Mouse (Mus musculus) liver, adult 2 months (tissue): ENCODE data around the gene Acad10.

Source experiments
- CTCF ChIP-seq: fragments of 200-500 bp; IDR thresholded peaks from 2 replicates; pipeline ENCODE4 v1.5.1; 2011; ENCODE audit warnings: low read depth, low read length, control low read depth
- POLR2A ChIP-seq: fragments of 200-500 bp; IDR thresholded peaks from 2 replicates; pipeline ENCODE4 v1.6.1; 2011; ENCODE audit warnings: low read length, control low read depth; ENCODE audit not compliant: insufficient read depth; ENCODE audit errors: extremely low read depth

DNA sequence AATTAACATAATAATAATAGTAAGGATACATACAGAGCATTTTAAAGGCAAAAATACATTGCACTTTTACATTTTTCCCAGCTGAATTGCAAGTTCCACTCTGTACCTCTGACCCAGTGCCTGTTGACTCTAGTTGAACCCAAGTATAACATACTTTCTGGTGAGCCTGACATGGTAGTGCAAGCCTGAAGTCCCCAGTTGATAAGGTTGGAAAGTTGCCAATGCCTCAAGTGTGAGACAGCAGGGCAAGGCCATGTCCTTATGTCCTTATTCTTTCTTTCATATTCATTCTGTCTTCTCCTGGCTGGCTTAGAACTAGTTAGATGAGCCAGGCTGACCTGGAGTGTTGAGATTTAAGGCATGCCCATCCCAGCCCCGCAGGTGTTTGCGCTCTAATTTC, 21.9 kb upstream of the Acad10 start:
- TF ChIP-seq CTCF (no peak), POLR2A (no peak)
